Mouse (Mus musculus) G1E (cell line): ENCODE results near the gene Cyfip2.

Experiments used
- CTCF ChIP-seq: IDR thresholded peaks from 2 replicates; pipeline ENCODE4 v1.5.1; 2012; ENCODE audit warnings: low read depth, low read length, inconsistent platforms, mixed read lengths
- GATA1 ChIP-seq: IDR thresholded peaks from 2 replicates; pipeline ENCODE4 v1.6.1; 2012; ENCODE audit warnings: borderline replicate concordance, low read length, inconsistent platforms, mixed read lengths
- GATA2 ChIP-seq: IDR thresholded peaks from 2 replicates; pipeline ENCODE4 v1.6.1; 2012; ENCODE audit warnings: low read depth, low read length, inconsistent platforms, borderline replicate concordance
- TAL1 ChIP-seq: conservative IDR thresholded peaks from 2 replicates; pipeline ENCODE4 v1.6.1; 2012; ENCODE audit warnings: low read depth, low read length, inconsistent platforms, mixed read lengths

DNA sequence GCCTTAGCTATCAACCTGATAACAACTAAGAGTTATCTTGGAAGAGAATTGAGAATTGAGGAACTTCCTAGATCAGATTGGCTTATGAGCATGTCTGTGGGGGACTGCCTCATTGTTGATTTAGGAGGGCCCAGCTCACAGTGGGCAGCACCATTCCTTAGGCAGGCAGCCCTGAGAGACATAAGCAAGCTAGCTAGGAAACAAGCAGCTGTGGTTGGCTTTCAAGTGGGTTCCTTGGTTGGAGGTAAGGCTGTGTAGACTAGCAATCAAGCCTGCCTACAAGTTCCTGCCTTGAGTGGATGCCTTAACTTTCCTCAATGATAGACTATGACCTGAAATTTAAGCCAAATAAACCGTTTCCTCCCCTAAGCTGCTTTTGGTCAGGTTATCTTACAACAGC is 45.7 kb upstream of the Cyfip2 start:
- TF ChIP-seq GATA2 (no peak), CTCF (no peak), TAL1 (no peak), GATA1 (no peak)
